Mouse (Mus musculus) hindbrain, embryonic 11.5 days (tissue): ENCODE measurements around the gene Gm10282. TPM values are rescaled to one million over a fixed set of nuclear protein-coding genes. Genes with fewer than 3 reads are reported as not detected.

Experiments used
- ATAC-seq: fragments of 200-750 bp; cut with Nextera tagmentation; 2 replicates; pipeline ENCODE4 v1.8.0; 2017; ENCODE audit warnings: mild to moderate bottlenecking, moderate TSS enrichment, moderate library complexity; ENCODE audit not compliant: low FRiP score
- DNase-seq: peaks from one replicate; pipeline ENCODE4 v3.0.0-alpha.2; 2015; ENCODE audit warnings: low spot score
- H3K27ac ChIP-seq: fragments of 300-500 bp; sonication (generic); 2 replicates; pipeline ENCODE4 v1.5.1; 2014; ENCODE audit warnings: mild to moderate bottlenecking, low read depth, low read length
- H3K27me3 ChIP-seq: fragments of 300-500 bp; sonication (generic); 2 replicates; pipeline ENCODE4 v1.6.1; 2014; ENCODE audit warnings: mild to moderate bottlenecking, low read length, moderate library complexity, mixed read lengths; ENCODE audit not compliant: control insufficient read depth, insufficient read depth
- H3K36me3 ChIP-seq: fragments of 300-500 bp; sonication (generic); 2 replicates; pipeline ENCODE4 v1.6.1; 2014; ENCODE audit warnings: mild to moderate bottlenecking, low read length, moderate library complexity, mixed read lengths; ENCODE audit not compliant: control insufficient read depth, insufficient read depth
- H3K4me1 ChIP-seq: fragments of 300-500 bp; sonication (generic); replicated peaks from 2 replicates; pipeline ENCODE4 v1.6.1; 2014; ENCODE audit warnings: low read length, mixed read lengths; ENCODE audit not compliant: control insufficient read depth, insufficient read depth
- H3K4me2 ChIP-seq: fragments of 300-500 bp; sonication (generic); replicated peaks from 2 replicates; pipeline ENCODE4 v1.6.1; 2014; ENCODE audit warnings: mild to moderate bottlenecking, low read depth, low read length
- H3K4me3 ChIP-seq: fragments of 300-500 bp; sonication (generic); 2 replicates; pipeline ENCODE4 v1.5.1; 2014; ENCODE audit warnings: low read depth, low read length
- H3K9ac ChIP-seq: fragments of 300-500 bp; sonication (generic); 2 replicates; pipeline ENCODE4 v1.6.1; 2014; ENCODE audit warnings: low read depth, low read length
- H3K9me3 ChIP-seq: fragments of 300-500 bp; sonication (generic); 2 replicates; pipeline ENCODE4 v1.6.1; 2016; ENCODE audit warnings: low read length; ENCODE audit not compliant: control insufficient read depth
- WGBS: fragments of 180-500 bp; shearing (Covaris S2); extraction: QIAGEN DNeasy Blood & Tissue Kit; methylation state at CpG from one replicate; pipeline ENCODE4 v1.1.7; 2014; 5-methylcytosine and 5-hydroxymethylcytosine counted together
- polyA plus RNA-seq: library from polyadenylated mRNA; unstranded; fragments of >200 nt; fragmentation: Nextera tagmentation; extraction: Ambion mirVana; gene quantifications from 2 replicates; pipeline ENCODE4 v1.2.1, GENCODE M21; 2014

Gm10282 gene
- polyA plus RNA-seq, 1 experiment from 2014 or later, result 35.1 TPM

- no peak overlapping the region for H3K4me2 ChIP-seq
- no peak overlapping the region for H3K27ac ChIP-seq
- H3K36me3 ChIP-seq, result no peaks in the 10 kb centered on the region
- no peak for ATAC-seq
- H3K9ac ChIP-seq, result no peak overlapping the region
- no peak for DNase-seq
- WGBS, result 92% methylated on average over 4 of the region's 4 CpGs
- H3K4me1 ChIP-seq, result no peaks in the 10 kb centered on the region
- no peak overlapping the region for H3K4me3 ChIP-seq
- no peaks in the 10 kb centered on the region for H3K9me3 ChIP-seq
- no peaks in the 10 kb centered on the region for H3K27me3 ChIP-seq
Measured at GRCm38 (mm10) chr8:72331631-72332030, 26.6 kb upstream of the Gm10282 start.

- 84% methylated on average over 6 of the region's 6 CpGs for WGBS
- Histone ChIP-seq H3K9me3 (no peaks in the 10 kb centered on the region), H3K27ac (no peak overlapping the region), H3K4me3 (no peak overlapping the region), H3K36me3 (no peaks in the 10 kb centered on the region), H3K4me1 (no peaks in the 10 kb centered on the region), H3K27me3 (no peaks in the 10 kb centered on the region), H3K9ac (no peak overlapping the region), H3K4me2 (no peak overlapping the region)
- DNase-seq (no peak), ATAC-seq (no peak)
Measured at GRCm38 (mm10) chr8:72330806-72331516, 25.9 kb upstream of the Gm10282 start.

GRCm38 (mm10) chr8:72329116-72329515 is 24.1 kb upstream of the Gm10282 start:
- H3K4me2 ChIP-seq, result no peak overlapping the region
- no peak overlapping the region for H3K4me3 ChIP-seq
- no peaks in the 10 kb centered on the region for H3K4me1 ChIP-seq
- 89% methylated on average over 3 of the region's 3 CpGs for WGBS
- no peak overlapping the region for H3K27ac ChIP-seq
- H3K9me3 ChIP-seq, result no peaks in the 10 kb centered on the region
- H3K9ac ChIP-seq, result no peak overlapping the region
- H3K36me3 ChIP-seq, result no peaks in the 10 kb centered on the region
- no peaks in the 10 kb centered on the region for H3K27me3 ChIP-seq
- ATAC-seq (no peak), DNase-seq (no peak)

- Histone ChIP-seq H3K36me3 (no peaks in the 10 kb centered on the region), H3K27ac (no peak overlapping the region), H3K9ac (no peak overlapping the region), H3K4me3 (no peak overlapping the region), H3K27me3 (peaks cover 21% of the 10 kb centered on the region), H3K9me3 (no peaks in the 10 kb centered on the region), H3K4me1 (0 out of 2 replicates have a peak, but pooled peaks cover 5% of the 10 kb centered on the region), H3K4me2 (no peak overlapping the region)
- ATAC-seq (no peak), DNase-seq (no peak)
- WGBS, result 80% methylated on average over 2 of the region's 2 CpGs
Measured at GRCm38 (mm10) chr8:72324708-72325107, 19.6 kb upstream of the Gm10282 start.

- 84% methylated on average over 10 of the region's 10 CpGs for WGBS
- Histone ChIP-seq H3K9ac (no peak overlapping the region), H3K27ac (no peak overlapping the region), H3K36me3 (no peaks in the 10 kb centered on the region), H3K4me3 (no peak overlapping the region), H3K4me1 (0 out of 2 replicates have a peak, but pooled peaks cover 5% of the 10 kb centered on the region), H3K4me2 (no peak overlapping the region), H3K27me3 (peaks cover 26% of the 10 kb centered on the region), H3K9me3 (no peaks in the 10 kb centered on the region)
- DNase-seq (no peak), ATAC-seq (no peak)
Measured at GRCm38 (mm10) chr8:72324036-72324706, 19.1 kb upstream of the Gm10282 start.

- Histone ChIP-seq H3K9ac (no peak overlapping the region), H3K27me3 (peaks cover 31% of the 10 kb centered on the region), H3K27ac (no peak overlapping the region), H3K4me3 (no peak overlapping the region), H3K4me2 (no peak overlapping the region), H3K36me3 (no peaks in the 10 kb centered on the region), H3K4me1 (0 out of 2 replicates have a peak, but pooled peaks cover 5% of the 10 kb centered on the region), H3K9me3 (no peaks in the 10 kb centered on the region)
- 62% methylated on average over 6 of the region's 6 CpGs for WGBS
- ATAC-seq, result no peak
- DNase-seq, result no peak
Measured at GRCm38 (mm10) chr8:72323131-72323725, 18.2 kb upstream of the Gm10282 start.

GRCm38 (mm10) chr8:72322471-72322889 is 17.4 kb upstream of the Gm10282 start:
- ATAC-seq, result no peak
- WGBS, result 79% methylated on average over 7 of the region's 7 CpGs
- H3K4me3 ChIP-seq, result no peak overlapping the region
- no peak overlapping the region for H3K9ac ChIP-seq
- DNase-seq, result no peak
- H3K9me3 ChIP-seq, result no peaks in the 10 kb centered on the region
- H3K27ac ChIP-seq, result no peak overlapping the region
- no peak overlapping the region for H3K4me2 ChIP-seq
- H3K27me3 ChIP-seq, result peaks cover 31% of the 10 kb centered on the region
- H3K36me3 ChIP-seq, result no peaks in the 10 kb centered on the region
- H3K4me1 ChIP-seq, result 0 out of 2 replicates have a peak, but pooled peaks cover 5% of the 10 kb centered on the region

GRCm38 (mm10) chr8:72321635-72322441 is 16.8 kb upstream of the Gm10282 start:
- Histone ChIP-seq H3K27ac (no peak overlapping the region), H3K27me3 (peaks cover 31% of the 10 kb centered on the region), H3K4me1 (0 out of 2 replicates have a peak, but pooled peaks cover 5% of the 10 kb centered on the region), H3K4me2 (no peak overlapping the region), H3K36me3 (no peaks in the 10 kb centered on the region), H3K9ac (no peak overlapping the region), H3K9me3 (no peaks in the 10 kb centered on the region), H3K4me3 (no peak overlapping the region)
- WGBS, result 93% methylated on average over 20 of the region's 20 CpGs
- ATAC-seq (no peak), DNase-seq (no peak)
